Mouse (Mus musculus): ENCODE data around the gene Spg7. TPM values are rescaled to one million over a fixed set of nuclear protein-coding genes. Genes with fewer than 3 reads are reported as not detected.

The Spg7 gene
- total and polyA plus RNA-seq, 3 experiments = 20.8 to 35.2 (median 26.1) TPM

DNA sequence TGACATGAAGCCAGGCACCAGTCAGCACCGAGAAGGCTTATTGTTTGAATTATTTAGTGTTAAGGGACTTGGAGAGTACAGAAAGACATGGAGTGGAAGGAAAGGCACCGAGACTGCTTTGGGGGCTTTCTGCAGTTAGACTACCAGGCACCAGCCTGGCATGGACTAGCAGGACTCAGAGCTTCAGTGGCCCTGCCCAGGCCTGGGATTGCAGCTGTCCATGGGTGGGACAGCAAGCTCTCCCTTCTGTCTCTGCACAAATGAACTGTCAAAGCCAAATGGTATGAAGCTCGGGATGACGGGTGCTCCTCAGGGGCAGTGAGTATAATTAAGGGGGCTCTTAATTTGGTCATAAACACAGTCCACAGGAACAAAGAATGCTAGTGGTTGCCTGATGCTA, 1.3 kb downstream of the Spg7 start:
- Histone ChIP-seq H3K27me3 (replicated peaks) (no peaks in the 10 kb centered on the region), H3K4me1 (ENCODE audit: control insufficient read depth in 1 of 2, insufficient read depth in 2 of 2) (peaks cover 7 to 26% of the 10 kb centered on the region in 2 experiments), H3K4me3 (replicated peaks in 1 of 3; ENCODE audit: low read depth in 2 of 3, low read length in 2 of 3, poor library complexity in 1 of 3) (peak overlapping the region in 1 of 3 experiments; percentile 98), H3K4me2 (ENCODE audit: insufficient read depth, low read depth, poor library complexity, severe bottlenecking) (peak overlapping the region; percentile 69), H3K79me2 (replicated peaks; ENCODE audit: control insufficient read depth, extremely low read depth, insufficient read depth, poor library complexity, severe bottlenecking) (peaks cover 11% of the 10 kb centered on the region), H3K9me3 (replicated peaks; ENCODE audit: low read length) (no peaks in the 10 kb centered on the region), H3K27ac (ENCODE audit: insufficient read depth, low read depth) (no peak overlapping the region), H3K36me3 (replicated peaks in 1 of 2; ENCODE audit: control insufficient read depth in 1 of 2, insufficient read depth in 1 of 2, low read length in 1 of 2) (peaks cover 0 to 26% of the 10 kb centered on the region in 2 experiments), H3K9ac (ENCODE audit: insufficient read depth, low read depth) (no peak overlapping the region)
- no peak for TF ChIP-seq RCOR1 (conservative IDR thresholded peaks at IDR 0.05; ENCODE audit: low read depth, low read length)
- no peak for TF ChIP-seq MXI1 (IDR thresholded peaks at IDR 0.05; ENCODE audit: low read depth, low read length)
- no peak for TF ChIP-seq USF2 (conservative IDR thresholded peaks at IDR 0.05; ENCODE audit: low read depth, low read length)
- TF ChIP-seq RAD21 (IDR thresholded peaks at IDR 0.05; ENCODE audit: low read depth, low read length) = no peak
- TF ChIP-seq NRF1 (IDR thresholded peaks at IDR 0.05; ENCODE audit: low read depth, low read length) = no peak
- TF ChIP-seq BHLHE40 (IDR thresholded peaks at IDR 0.05; ENCODE audit: low read depth, low read length) = no peak
- no peak for TF ChIP-seq ZMIZ1 (IDR thresholded peaks at IDR 0.05; ENCODE audit: low read depth, low read length)
- TF ChIP-seq USF1 (IDR thresholded peaks at IDR 0.05; ENCODE audit: low read depth, low read length) = no peak
- no peak for TF ChIP-seq ELF1 (IDR thresholded peaks at IDR 0.05; ENCODE audit: low read depth, low read length)
- no peak for TF ChIP-seq CHD2 (IDR thresholded peaks at IDR 0.05; ENCODE audit: low read length)
- no peak for TF ChIP-seq IRF4 (IDR thresholded peaks at IDR 0.05; ENCODE audit: low read depth, low read length)
- no peak for TF ChIP-seq MAFK (IDR thresholded peaks at IDR 0.05; ENCODE audit: insufficient replicate concordance, low read length)
- TF ChIP-seq JUN (IDR thresholded peaks at IDR 0.05; ENCODE audit: insufficient read depth, low read depth, low read length) = no peak
- TF ChIP-seq CTCF (conservative IDR thresholded peaks at IDR 0.05 in 1 of 2, IDR thresholded peaks at IDR 0.05 in 1 of 2; ENCODE audit: low read depth in 2 of 2, low read length in 2 of 2) = no peak
- TF ChIP-seq MYC (IDR thresholded peaks at IDR 0.05; ENCODE audit: low read depth, low read length) = no peak
- TF ChIP-seq NELFE (IDR thresholded peaks at IDR 0.05; ENCODE audit: low read depth, low read length) = no peak
- no peak for TF ChIP-seq KAT2A (IDR thresholded peaks at IDR 0.05; ENCODE audit: insufficient replicate concordance, low read length)
- no peak for TF ChIP-seq POLR2A (IDR thresholded peaks at IDR 0.05; ENCODE audit: low read depth, low read length)
- TF ChIP-seq MEF2A (IDR thresholded peaks at IDR 0.05; ENCODE audit: borderline replicate concordance, low read depth, low read length) = no peak
- in situ Hi-C loops (cut with MboI; ENCODE audit: low pct_ligation_motif_present, low pct_unique_long_range_greater_than_20kb, low sequenced_read_pairs) (no loop called here), dilution Hi-C loops (cut with MboI; ENCODE audit: extremely low pct_ligation_motif_present, extremely low pct_unique_long_range_greater_than_20kb, low sequenced_read_pairs) (no loop called here)
- DNase-seq (ENCODE audit: extremely low read depth) = no peak

DNA sequence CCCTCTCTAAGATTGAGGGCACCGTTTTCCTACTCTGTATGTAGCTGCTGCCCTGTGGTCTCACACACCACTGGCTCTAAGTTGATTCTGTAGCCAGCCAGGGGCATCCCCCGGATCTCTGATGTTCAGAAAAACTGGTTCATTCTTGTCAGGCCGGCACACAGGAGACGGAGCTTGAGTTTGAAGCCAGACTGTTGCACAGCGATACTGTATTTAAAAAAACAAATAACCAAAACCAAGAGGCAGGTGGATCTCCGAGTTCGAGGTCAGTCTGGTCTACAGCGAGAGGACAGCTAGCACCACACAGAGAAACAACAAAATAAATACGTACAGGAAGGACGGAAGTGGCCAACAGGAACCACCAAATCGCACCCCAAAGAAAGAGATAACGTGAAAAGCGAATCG, 2.1 kb downstream of the Spg7 start:
- H3K9me3 ChIP-seq (replicated peaks; ENCODE audit: low read length) = no peaks in the 10 kb centered on the region
- H3K79me2 ChIP-seq (replicated peaks; ENCODE audit: control insufficient read depth, extremely low read depth, insufficient read depth, poor library complexity, severe bottlenecking) = peaks cover 11% of the 10 kb centered on the region
- H3K27ac ChIP-seq (ENCODE audit: insufficient read depth, low read depth) = peak overlapping the region; percentile 27; the same call in 1 of the 2 replicates
- no peak for TF ChIP-seq CTCF (conservative IDR thresholded peaks at IDR 0.05 in 1 of 2, IDR thresholded peaks at IDR 0.05 in 1 of 2; ENCODE audit: low read depth in 2 of 2, low read length in 2 of 2)
- TF ChIP-seq MAZ (IDR thresholded peaks at IDR 0.05; ENCODE audit: low read depth, low read length) = 0 out of 2 replicates have a peak, but pooled peaks have one; percentile 49
- no peak for TF ChIP-seq UBTF (IDR thresholded peaks at IDR 0.05; ENCODE audit: low read depth, low read length)
- no peak for TF ChIP-seq BHLHE40 (IDR thresholded peaks at IDR 0.05; ENCODE audit: low read depth, low read length)
- TF ChIP-seq POLR2A (IDR thresholded peaks at IDR 0.05; ENCODE audit: low read depth, low read length) = no peak
- TF ChIP-seq MEF2A (IDR thresholded peaks at IDR 0.05; ENCODE audit: borderline replicate concordance, low read depth, low read length) = no peak; the same call in 1 of the 2 replicates
- no peak for TF ChIP-seq ZMIZ1 (IDR thresholded peaks at IDR 0.05; ENCODE audit: low read depth, low read length)
- peak; percentile 79; the same call in 1 of the 2 replicates for TF ChIP-seq CHD1 (IDR thresholded peaks at IDR 0.05; ENCODE audit: low read depth, low read length)
- TF ChIP-seq SIN3A (IDR thresholded peaks at IDR 0.05; ENCODE audit: low read length) = no peak; the same call in 1 of the 2 replicates
- TF ChIP-seq ELF1 (IDR thresholded peaks at IDR 0.05; ENCODE audit: low read depth, low read length) = no peak; the same call in 1 of the 2 replicates
- no peak for TF ChIP-seq MAFK (IDR thresholded peaks at IDR 0.05; ENCODE audit: insufficient replicate concordance, low read length)
- no peak for TF ChIP-seq HCFC1 (IDR thresholded peaks at IDR 0.05; ENCODE audit: low read depth, low read length)
- no peak for TF ChIP-seq GABPA (IDR thresholded peaks at IDR 0.05; ENCODE audit: insufficient replicate concordance, low read depth, low read length)
- TF ChIP-seq JUND (conservative IDR thresholded peaks at IDR 0.05; ENCODE audit: low read depth, low read length) = no peak
- no peak for TF ChIP-seq CHD2 (IDR thresholded peaks at IDR 0.05; ENCODE audit: low read length)
- TF ChIP-seq JUN (IDR thresholded peaks at IDR 0.05; ENCODE audit: insufficient read depth, low read depth, low read length) = no peak
- peak overlapping the region; percentile 58 to 98 (median 76) for H3K4me3 ChIP-seq (replicated peaks in 1 of 3; ENCODE audit: low read depth in 2 of 3, low read length in 2 of 3, poor library complexity in 1 of 3)
- DNase-seq (ENCODE audit: extremely low read depth) = peak; percentile 73
- H3K4me2 ChIP-seq (ENCODE audit: insufficient read depth, low read depth, poor library complexity, severe bottlenecking) = peak overlapping the region; percentile 69
- H3K4me1 ChIP-seq (ENCODE audit: control insufficient read depth in 1 of 2, insufficient read depth in 2 of 2) = peaks cover 7 to 26% of the 10 kb centered on the region in 2 experiments
- peaks cover 0 to 29% of the 10 kb centered on the region in 2 experiments for H3K36me3 ChIP-seq (replicated peaks in 1 of 2; ENCODE audit: control insufficient read depth in 1 of 2, insufficient read depth in 1 of 2, low read length in 1 of 2)
- H3K27me3 ChIP-seq (replicated peaks) = no peaks in the 10 kb centered on the region
- H3K9ac ChIP-seq (ENCODE audit: insufficient read depth, low read depth) = peak overlapping the region; percentile 69
- in situ Hi-C loops (cut with MboI; ENCODE audit: low pct_ligation_motif_present, low pct_unique_long_range_greater_than_20kb, low sequenced_read_pairs) (no loop called here), dilution Hi-C loops (cut with MboI; ENCODE audit: extremely low pct_ligation_motif_present, extremely low pct_unique_long_range_greater_than_20kb, low sequenced_read_pairs) (no loop called here)

Measured in CH12.LX (cell line).